Mouse (Mus musculus): ENCODE measurements at regions not wholly inside any gene's neighbourhood (a gene's known extent, or its start where the extent isn't known, plus 50 kb on each side); places are given as distances from the start of the nearest gene placed in this dataset.
"Not testable (repeated sequence)": the region's sequence is repeated elsewhere in the genome, so short reads cannot be mapped to it uniquely, and the experiment has no call there.

DNA sequence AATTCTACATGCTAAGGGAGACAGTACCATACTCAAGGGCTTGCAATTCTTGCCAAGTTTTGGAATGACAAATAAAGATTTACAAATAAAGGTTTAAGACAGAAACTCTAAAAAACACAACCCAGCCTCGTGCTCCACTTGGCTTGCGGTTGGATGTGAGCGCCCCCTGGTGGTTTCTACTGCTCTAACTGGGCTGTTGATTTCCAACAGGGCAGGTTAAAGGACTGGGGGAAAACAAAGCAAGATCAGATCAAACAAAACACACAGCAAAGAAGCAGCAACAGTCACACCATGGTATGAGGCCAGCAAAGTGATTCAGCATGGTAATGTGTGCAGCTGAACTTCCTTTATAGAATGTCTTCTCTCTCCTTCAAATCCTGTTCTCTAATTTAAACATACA, 339.2 kb downstream of the Adam3 start:
- DNase-seq (ENCODE audit: low spot score in 2 of 2): peak; percentile 36 to 82

DNA sequence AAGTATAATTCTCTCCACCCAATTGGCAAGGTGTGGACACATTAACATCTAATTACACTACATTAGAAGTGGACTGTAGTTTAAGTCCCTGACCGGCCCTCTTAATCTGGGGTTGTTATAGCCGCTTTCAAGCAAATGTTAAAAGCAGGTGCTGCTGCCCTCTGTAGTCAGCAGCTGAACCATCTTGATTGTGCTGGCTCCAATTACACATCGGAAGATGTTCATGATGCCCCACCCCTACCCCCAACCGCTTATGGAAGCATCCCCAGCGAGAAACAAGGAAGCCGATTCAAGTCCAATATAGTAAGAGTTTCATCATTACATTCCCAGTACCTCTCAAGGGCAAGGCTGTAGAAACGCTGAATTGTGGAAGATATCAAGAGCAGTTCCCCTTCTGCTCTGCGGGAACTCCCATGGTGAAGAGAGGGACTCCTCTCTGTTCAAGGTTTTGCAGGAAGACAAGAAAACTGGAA, 341.7 kb downstream of the Adam3 start:
- no peak for DNase-seq (ENCODE audit: low spot score in 2 of 2)

DNA sequence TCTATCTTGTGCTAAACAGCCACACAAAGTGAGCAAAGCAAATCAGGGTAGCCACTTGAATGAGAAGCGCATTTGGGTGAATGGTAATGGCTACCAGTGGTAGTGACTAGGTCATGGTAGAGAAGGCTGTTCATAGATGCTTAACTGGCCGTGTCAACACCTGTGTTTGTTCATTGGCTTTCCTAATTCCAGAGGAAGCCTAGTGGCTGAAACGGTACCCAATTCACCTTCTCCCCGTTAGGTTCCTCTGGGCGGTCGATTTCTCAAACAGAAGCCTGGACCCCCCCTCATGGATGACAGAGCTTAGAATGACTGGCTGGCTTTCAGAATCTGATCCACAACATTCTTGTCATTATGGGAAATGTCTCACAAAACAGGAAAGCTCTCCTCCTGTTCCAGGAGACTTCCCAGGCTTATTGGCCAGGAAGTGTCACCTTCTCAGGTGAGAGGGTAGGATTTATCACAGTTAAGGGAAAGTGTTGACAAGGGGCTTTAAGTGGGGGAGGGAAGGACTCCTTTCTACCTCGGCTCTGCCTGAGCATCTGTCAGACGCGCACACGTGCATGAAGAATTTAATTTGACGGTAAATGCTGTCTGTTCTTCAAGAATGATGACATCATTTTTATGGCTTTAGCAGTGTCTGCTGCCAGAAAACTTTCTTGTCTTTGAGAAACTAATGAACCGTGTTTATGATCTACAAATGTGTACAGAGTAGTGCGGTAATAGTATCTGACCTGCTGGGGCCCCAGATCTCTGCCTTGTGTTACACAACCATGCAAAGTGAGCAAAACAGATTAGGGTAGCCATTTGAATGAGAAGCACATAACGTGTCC, 342.3 kb downstream of the Adam3 start:
- no peak for DNase-seq (ENCODE audit: low spot score in 2 of 2)

DNA sequence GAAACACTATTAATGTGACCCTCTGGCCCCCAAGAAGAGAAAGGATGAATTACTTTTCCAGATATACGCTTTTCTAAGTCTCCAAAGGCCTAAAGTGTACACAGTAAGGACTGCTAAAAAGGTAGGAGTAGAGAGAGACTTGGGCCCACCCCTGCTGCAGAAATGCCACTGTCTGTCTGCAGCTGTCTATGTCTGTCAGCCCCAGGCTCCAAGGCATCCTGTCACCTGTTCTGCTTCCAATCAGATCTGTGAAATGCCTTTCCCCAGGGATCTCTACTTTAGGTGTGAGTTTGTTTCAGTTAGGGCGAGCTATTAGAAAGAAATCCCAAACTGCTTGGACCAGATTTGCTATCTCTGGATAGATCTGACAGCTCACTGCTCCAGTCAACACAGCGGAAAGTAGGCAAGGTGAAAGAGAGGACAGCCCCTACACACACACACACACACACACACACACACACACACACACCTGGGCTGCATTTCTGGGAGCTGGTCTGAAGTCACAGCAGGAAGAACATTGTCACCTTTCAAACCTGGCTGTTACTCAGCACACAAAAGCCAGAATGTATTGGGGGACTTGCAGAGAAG, 343.9 kb downstream of the Adam3 start:
- DNase-seq (ENCODE audit: low spot score in 2 of 2): no peak

DNA sequence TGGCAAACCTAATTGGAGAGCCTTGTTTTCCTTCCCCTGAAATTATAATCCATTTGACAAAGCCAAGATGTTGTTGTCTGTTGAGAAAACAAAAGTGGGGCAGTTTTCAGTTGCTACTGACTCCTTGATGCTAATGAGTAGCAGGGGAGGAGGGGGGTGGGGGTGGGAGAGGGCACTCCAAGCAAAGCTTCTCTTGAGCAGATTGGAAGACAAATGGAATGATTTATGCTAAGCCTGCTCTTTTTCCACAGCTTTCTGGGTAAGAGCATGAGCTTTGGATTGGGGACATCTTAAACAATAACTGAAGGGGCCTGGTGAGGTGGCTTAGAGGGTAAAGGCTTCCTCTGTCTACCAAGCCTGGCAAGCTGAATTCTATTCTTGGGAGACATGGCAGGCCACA, 347.6 kb downstream of the Adam3 start:
- DNase-seq (ENCODE audit: low spot score in 2 of 2): no peak

DNA sequence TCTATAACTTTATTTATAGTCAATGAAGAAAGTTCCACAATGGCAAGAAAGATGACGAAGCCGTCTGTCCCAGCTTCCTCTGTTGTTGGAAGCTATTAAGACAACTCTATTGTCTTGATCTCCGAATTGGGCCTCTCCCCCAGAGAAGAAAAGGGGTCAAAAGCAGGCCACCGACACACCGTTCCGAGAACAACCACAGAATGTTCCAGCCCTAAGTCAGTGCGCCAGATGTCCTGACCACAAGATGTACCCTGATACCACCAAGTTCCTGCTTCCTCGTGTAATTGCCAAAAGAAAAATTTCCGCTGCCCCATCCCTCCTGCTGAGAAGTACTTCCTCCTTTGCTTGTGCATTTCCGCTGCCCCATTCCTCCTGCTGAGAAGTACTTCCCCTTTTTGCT, 348.8 kb downstream of the Adam3 start:
- not testable (repeated sequence) for DNase-seq (ENCODE audit: low spot score in 2 of 2)

DNA sequence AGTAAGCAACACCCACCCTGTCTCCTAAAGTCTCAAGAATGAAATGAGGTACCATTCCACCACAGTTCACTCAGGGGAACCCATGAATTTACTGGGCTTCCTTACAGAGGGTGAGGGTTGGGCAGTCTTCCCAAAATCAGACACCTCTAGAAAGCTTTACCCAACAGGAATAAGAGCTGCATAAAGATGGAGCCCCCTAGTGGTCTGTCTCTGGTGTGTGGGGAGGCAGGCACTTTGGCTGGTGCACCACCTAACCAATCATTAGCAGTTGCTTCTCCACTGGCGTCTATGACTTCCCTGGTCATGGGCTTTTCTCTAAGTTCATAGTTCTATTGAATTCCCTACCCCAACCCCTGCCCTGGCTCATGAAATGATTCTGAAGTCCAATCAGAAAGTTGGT, 351.1 kb downstream of the Adam3 start:
- DNase-seq (ENCODE audit: low spot score in 2 of 2): no peak

DNA sequence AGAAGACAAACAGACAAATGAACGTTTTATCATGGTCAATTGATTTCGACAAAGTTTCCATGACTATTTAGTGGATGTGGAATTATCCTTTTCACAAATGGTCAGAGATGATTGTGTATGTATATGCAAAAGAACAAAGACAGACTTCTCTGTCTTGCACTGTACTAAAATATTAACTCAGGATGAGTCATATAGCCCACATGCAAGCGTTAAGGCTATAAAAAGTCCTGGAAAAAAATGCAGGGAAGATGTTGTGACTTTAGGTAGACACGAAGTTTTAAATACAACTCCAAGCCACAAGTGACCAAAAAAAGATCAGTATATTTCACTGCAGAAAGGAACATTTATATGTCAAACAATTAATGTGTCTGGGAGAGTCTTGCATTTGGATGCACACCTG, 353.6 kb downstream of the Adam3 start:
- no peak for DNase-seq (ENCODE audit: low spot score in 2 of 2)

DNA sequence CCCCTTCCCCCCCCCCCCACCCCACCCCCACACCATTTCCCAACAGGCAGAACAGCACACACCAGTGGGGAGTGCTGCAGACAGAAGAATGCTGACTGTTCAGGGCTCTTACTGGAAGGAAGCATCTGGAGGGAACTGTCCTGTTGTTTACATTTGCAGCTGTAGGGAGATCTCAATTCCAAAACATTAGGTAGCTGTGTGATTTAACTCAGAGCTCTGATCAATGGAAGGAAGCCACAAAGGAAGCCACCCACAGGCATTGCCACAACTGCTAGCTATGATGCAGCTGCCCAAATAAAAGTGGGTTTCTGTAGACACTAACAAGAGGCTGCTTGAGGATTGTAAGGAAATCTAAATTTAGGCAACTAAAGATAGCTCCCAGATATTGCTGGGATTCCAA, 359.7 kb downstream of the Adam3 start:
- DNase-seq (ENCODE audit: low spot score in 2 of 2): no peak

DNA sequence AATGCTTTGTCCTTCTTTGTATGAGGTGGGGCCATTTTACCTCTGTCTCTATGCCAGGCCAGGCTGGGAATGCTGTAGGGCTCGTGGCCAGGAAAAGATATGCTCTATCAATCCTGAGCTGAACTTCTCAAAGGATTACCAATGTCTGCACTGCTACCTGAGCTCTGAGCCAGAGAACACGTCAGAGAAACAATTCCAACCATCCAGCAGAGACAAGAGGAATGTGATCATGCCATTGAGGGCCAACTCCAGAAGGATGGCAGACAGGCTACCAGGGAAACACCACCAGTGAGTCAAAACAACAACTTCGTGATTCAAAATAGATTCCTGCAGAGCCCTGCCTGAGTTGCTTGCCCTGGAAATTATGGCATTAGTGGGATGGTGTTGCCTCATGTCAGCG, 361.0 kb downstream of the Adam3 start:
- DNase-seq (ENCODE audit: low spot score in 2 of 2): no peak

DNA sequence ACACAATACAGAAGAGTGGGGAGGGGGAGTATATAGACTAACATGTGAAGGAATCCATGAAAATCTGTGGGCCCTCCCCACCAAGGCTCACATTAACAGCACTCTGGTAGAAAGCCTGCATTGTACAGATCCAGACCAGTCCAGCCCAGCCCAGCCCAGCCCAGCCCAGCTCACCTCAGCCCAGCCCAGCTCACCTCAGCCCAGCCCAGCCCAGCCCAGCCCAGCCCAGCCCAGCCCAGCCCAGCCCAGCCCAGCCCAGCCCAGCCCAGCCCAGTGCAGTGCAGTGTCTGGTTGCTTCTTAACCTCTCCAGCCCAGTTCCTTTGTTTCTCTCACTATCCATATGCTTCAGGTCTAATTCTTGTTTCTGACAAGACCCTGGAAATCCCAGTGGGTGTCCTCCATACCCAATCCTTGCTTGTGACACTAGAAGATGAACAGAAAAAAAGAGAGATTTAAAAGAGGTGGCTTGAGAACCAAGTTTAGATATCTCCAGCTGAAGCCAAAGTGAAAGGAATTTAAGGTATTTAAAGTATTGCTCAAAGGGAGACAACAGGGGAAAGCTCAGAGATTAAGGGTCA, 366.5 kb downstream of the Adam3 start:
- no peak for DNase-seq (ENCODE audit: low spot score in 2 of 2)

DNA sequence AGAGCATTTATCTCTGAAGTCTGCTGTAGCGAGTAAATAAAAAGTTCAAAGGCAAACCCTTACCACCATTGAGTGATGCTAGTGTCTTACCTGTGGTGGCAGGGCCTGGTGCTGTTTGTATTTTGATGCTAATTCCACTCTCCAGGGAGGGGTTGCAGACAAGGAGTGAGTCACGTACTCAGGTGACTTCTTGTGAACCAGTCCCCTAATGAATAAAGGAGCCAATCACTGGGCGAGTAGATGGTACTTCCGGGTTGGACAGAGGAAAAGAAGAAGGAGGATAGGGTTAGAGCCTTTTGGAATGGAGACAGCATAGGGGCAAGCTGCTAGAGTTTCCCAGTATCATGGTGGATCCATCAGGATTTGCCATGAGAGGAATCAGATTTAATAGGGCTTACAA, 370.5 kb downstream of the Adam3 start:
- DNase-seq (ENCODE audit: low spot score in 2 of 2): no peak

DNA sequence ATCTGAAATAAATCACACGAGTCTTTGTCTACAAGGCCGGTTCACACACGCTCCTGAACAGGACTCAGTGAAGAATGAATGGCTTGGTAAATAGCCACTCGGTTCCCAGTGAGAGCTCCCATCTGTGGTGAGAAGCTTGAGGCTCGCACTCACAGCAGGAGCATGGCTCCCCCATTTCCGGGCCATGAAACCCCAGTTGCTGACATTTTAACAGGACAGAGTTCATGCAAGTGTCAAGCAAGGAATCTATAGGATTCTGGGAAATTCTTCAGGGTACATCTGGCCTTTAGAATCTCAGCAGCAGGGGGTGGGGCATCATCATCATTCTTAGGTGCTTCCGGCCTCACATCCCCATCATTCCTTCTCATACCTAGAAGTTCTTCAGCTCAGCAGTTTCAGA, 371.8 kb downstream of the Adam3 start:
- no peak for DNase-seq (ENCODE audit: low spot score in 2 of 2)

DNA sequence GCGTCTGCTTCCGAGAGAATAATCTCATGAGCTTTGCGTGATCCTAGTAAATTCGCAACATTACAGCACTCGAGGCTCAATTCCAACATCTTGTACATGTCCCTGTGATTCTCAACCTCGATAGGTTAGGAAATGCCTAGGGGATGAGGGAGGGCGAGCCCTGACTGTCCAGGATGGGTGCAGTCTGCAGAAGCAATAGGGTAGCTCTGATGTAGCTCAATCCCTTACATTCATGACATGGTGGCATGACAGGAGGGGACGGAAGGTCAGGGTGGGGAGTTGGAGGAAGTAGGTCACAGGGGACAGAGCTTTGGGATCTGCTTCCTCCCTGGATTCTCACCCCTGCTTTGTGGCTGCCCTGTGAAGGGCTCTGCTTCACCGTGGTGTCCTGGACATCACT, 373.3 kb downstream of the Adam3 start:
- no peak for DNase-seq (ENCODE audit: low spot score in 2 of 2)

DNA sequence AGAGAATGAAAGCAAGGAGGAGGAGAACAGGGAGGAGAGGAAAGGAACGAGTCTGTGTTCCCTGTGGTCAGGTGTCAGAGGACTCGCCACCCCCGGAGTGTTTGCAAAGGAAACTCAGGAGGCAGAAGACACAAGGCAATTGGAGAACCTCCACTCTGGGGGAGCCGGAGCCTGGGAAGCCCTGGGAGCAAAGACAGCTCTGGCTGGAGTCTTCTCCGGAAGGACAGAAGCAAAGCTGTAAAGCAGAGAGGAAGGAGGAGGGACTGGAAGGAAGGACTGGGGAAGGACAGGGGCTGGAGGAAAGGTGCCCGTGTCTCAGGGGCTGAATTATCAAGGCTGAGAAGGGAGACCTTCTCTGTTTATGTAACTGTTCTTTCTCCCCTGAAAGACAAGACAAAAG, 373.9 kb downstream of the Adam3 start:
- DNase-seq (ENCODE audit: low spot score in 2 of 2): no peak

DNA sequence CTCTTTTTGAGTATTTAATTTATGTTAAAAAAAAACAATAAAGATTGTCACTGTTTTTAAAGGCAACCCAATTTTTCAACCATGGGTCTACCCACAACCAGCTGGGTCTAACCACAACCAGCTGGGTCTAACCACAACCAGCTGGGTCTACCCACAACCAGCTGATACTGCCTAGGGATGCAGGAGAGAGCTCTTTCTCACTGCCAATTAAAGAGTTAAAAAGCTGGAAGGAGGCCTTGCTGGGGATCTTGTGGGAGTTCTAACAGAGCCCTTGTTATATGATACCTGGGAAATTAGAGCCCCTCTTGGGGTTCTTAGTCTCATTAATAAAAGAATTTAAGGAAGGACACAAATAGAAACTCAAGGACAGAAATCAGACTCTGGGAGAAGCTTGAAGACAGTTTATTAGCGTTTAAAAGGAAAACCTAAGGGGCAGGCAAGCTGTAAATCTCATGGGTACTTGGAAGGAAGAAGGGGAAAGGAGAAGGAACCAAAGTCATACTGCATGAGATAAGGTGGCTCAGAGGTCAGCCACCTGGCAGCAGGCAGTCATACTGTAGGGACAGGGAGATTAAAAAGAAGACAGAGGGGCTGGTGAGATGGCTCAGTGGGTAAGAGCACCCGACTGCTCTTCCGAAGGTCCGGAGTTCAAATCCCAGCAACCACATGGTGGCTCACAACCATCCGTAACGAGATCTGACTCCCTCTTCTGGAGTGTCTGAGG, 379.1 kb downstream of the Adam3 start:
- DNase-seq (ENCODE audit: low spot score in 2 of 2): no peak

DNA sequence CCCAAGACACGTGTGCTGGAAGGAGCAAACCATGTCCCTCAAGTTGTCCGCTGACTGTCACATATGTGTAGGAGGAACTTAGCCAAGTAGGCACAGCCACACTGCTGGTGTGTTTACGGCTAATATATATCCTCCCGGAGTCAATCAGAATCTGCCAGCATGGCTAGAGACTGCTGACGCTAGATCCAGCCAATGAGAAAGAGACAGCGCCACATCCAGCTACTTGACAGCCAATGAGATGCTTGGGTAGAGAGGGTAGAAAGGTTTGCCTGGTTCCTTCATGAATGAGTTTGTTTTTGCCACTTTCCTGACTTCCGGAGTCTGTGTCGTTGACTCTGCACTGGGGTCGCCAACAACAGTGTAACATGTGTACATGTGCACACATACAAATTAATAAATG, 387.0 kb downstream of the Adam3 start:
- no peak for DNase-seq (ENCODE audit: low spot score in 2 of 2)

DNA sequence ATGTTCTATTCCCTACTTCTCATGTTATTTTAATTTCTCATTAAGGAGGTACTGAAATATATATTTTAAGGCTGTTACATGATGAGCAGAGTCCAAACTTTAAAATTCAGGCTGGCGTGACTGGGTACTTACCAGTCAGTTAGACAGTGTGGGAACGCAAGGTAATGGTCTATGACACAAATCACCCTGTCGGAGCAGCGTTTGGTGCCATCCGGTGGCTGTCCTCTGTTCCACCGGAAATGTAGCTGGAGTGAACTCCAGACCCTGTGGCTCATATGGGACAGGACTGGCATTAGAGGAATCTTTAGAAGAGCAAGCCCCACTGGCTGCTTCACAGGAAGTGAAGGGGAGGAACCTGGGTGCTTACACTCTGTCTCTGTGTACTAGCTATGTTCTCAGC, 388.0 kb downstream of the Adam3 start:
- DNase-seq (ENCODE audit: low spot score in 2 of 2): no peak

DNA sequence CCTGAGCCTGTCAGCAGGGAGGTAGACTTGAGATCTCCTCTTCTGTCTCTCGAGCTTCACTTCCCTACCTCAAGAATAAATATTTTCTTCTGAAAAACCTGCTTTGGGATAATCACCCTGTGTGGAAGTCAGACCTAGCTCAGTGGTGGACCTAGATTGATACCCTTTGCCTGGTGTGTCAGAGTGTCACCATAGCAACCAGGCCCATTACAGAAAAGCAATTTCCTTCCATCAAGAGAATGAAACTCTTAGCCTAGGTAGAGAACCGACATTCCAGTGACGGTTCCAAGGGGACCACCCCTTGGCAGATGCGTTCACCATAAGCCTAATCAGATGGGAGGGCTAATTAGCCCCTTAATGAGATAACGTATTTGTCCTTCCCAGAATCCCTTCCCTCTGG, 389.9 kb downstream of the Adam3 start:
- no peak for DNase-seq (ENCODE audit: low spot score in 2 of 2)

DNA sequence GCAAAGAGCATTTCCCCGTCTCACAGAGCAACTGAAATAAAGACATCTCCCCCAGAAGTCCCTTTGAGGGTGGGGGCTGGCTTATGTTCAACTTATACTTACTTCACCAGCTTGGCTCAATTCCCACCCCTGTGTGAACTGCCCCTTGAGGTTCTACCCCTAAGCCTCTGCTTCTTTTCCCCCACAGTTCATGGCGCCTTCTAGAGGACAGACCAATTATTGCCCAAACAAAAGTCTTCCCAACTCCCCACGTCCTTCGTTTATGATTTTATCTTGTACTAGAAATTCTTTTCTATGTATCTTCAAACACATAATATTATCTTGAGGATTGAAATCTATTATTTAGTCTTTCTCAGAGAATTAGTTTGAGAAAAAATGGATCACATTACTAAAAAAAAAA, 391.9 kb downstream of the Adam3 start:
- DNase-seq (ENCODE audit: low spot score in 2 of 2): no peak

DNA sequence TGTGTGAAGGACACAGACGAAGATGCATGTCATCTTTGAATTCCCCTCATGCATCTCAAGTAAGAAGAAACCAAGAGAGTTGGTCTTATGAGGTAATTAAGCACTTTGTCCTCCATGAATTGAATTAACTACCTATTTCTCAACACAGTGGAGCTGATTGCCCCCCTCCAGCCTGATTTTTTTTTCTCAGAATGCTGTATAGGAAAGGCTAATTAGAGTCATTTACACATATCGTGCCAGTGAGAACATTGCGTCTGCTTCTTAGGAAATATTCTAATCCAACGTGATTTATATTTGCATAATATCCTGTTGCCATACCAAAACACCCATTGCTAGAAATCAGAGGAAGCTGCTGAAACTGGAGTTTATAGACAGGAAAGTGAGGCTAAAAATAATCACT, 414.8 kb downstream of the Adam3 start:
- no peak for DNase-seq (ENCODE audit: low spot score in 2 of 2)

DNA sequence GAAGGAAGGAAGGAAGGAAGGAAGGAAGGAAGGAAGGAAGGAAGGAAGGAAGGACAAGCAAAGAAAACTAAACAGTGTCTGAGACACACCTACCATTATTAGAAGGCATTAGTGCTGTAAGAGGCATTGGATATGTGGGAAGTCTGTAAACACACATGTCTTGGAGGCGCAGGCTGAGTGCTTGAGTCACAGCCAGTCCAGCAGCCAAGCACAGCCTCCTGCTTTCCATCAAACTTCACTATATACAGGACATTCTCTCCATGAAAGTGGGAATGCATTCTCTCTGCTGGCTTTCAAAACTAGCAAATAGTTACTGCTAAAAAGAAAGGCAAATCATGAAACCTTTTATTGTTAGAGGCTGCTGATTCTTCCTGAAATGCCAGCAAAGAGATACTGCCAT, 431.1 kb downstream of the Adam3 start:
- no peak for DNase-seq (ENCODE audit: low spot score in 2 of 2)

DNA sequence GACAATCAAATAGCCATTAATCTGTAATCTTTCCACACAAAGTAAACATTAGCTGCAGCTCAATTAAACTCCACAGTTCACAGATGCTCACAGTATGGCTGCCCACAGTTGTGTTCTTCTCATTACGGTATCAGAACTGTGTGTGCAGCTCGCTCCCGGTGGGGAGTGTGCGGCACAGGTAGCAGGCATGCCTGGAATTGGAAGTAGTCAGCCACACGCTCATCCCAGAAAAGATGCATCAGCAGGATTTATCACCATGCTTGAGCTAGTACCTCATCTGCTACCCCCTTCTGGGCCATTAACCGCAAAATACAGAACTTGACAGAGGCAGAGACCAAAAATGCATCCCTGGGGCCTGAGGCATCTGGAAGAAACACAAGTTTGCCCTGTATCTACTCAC, 437.8 kb downstream of the Adam3 start:
- DNase-seq (ENCODE audit: low spot score in 2 of 2): no peak
